In the genomic region with DNA sequence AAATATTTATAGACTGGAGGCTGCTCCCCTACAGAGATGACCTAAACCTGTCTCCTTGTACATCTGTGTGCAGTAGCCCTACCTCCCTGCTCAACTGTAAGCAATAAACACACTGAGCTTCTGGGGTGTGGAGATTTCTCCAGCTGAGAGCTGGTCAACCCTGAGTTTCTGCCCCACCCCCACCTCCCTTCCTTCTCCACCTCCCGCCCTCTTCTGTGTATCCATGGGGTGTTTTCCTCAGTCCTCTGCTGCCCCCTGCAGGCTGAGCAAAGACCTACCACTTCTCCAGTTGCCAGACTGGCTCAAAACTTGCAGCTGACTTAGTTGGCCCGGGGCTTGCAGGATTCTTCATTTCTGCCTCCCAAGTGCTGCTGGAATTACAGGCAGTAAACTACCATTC, we compare ENCODE assay signal across 8 mouse cellular contexts. TPM values are rescaled to one million over a fixed set of nuclear protein-coding genes. Genes with fewer than 3 reads are reported as not detected.
DNase-seq lines count a peak whose midpoint lies in the region; ATAC-seq lines count a peak whose summit lies in the region.

No protein-coding gene starts in this region.

- H3K27ac ChIP-seq in hindbrain, embryonic 15.5 days (replicated peaks): no peak overlapping the region

- H3K27me3 ChIP-seq in hindbrain, embryonic 15.5 days: no peaks in the 10 kb centered on the region

- peaks cover 3% of the 10 kb centered on the region; the same call in 1 of the 2 replicates for H3K4me1 ChIP-seq in hindbrain, embryonic 15.5 days (replicated peaks)

- H3K4me2 ChIP-seq in hindbrain, embryonic 15.5 days: no peak overlapping the region

- no peak overlapping the region for H3K9ac ChIP-seq in hindbrain, embryonic 15.5 days

- DNase-seq in MN1 (ENCODE audit: low spot score): peak; percentile 83
- peak; percentile 64 for DNase-seq in cerebellum, adult 11-12 months
- DNase-seq in left cerebral cortex, adult 11 months (ENCODE audit: low spot score): peak; percentile 67
- peak; percentile 85 for DNase-seq in lung, postnatal 36 days
- DNase-seq in right cerebral cortex, postnatal 36 days (ENCODE audit: low spot score in 2 of 2): peak; percentile 56 to 71
- peak; percentile 78 to 91 for DNase-seq in urinary bladder, postnatal 4 days (ENCODE audit: low spot score in 2 of 2)

- no peaks in the 10 kb centered on the region for H3K36me3 ChIP-seq in hindbrain, embryonic 15.5 days

- no peaks in the 10 kb centered on the region for H3K9me3 ChIP-seq in hindbrain, embryonic 15.5 days

- 17% methylated on average over 2 of the region's 2 CpGs for WGBS in hindbrain, embryonic 15.5 days

- H3K4me3 ChIP-seq in hindbrain, embryonic 15.5 days: no peak overlapping the region

- peak; percentile 80 for ATAC-seq in frontal cortex, adult (ENCODE audit: low TSS enrichment)
- ATAC-seq in hindbrain, embryonic 15.5 days (ENCODE audit: low FRiP score, low read depth): peak; percentile 77; the same call in 1 of the 2 replicates

RNA-seq across cellular contexts. Expression of gene Qrich2, which starts 2.2 kb away (rescaled TPM):
- 0.07 and 0.47 TPM in 2 replicates for polyA plus RNA-seq in hindbrain, embryonic 15.5 days (2015; fragmentation: Nextera tagmentation; extraction: Ambion mirVana)

RNA-seq across cellular contexts. Expression of gene Ubald2, which starts 29.9 kb away (rescaled TPM):
- 42.7 and 44.3 TPM in 2 replicates for polyA plus RNA-seq in hindbrain, embryonic 15.5 days (2015; fragmentation: Nextera tagmentation; extraction: Ambion mirVana)

RNA-seq across cellular contexts. Expression of gene Prpsap1, which starts 30.2 kb away (rescaled TPM):
- polyA plus RNA-seq in hindbrain, embryonic 15.5 days (2015; fragmentation: Nextera tagmentation; extraction: Ambion mirVana): 181 and 186 TPM in 2 replicates

RNA-seq across cellular contexts. Expression of gene Rnf157, which starts 51.0 kb away (rescaled TPM):
- 69.8 and 78.1 TPM in 2 replicates for polyA plus RNA-seq in hindbrain, embryonic 15.5 days (2015; fragmentation: Nextera tagmentation; extraction: Ambion mirVana)
